Mouse (Mus musculus): ENCODE data around the gene Znrf2.
"Not testable (repeated sequence)": the region's sequence is repeated elsewhere in the genome, so short reads cannot be mapped to it uniquely, and the experiment has no call there.

The Znrf2 gene

GRCm38 (mm10) chr6:54809531-54810313 is 7.0 kb upstream of the Znrf2 start:
- no peak for DNase-seq (ENCODE audit: low read depth in 1 of 2, low spot score in 2 of 2)

- DNase-seq (ENCODE audit: low read depth in 1 of 2, low spot score in 2 of 2) = no peak
These were observed 6.4 kb upstream of the Znrf2 start for GRCm38 (mm10) chr6:54810314-54810646.

- DNase-seq (ENCODE audit: low read depth in 1 of 2, low spot score in 2 of 2) = peak; percentile 23 to 41
These were observed 5.0 kb upstream of the Znrf2 start for GRCm38 (mm10) chr6:54811546-54812250.

GRCm38 (mm10) chr6:54812276-54812675 is 4.4 kb upstream of the Znrf2 start:
- DNase-seq (ENCODE audit: low read depth in 1 of 2, low spot score in 2 of 2) = no peak

- DNase-seq (ENCODE audit: low read depth in 1 of 2, low spot score in 2 of 2) = no peak
These were observed 1.1 kb upstream of the Znrf2 start for GRCm38 (mm10) chr6:54815428-54816130.

DNA sequence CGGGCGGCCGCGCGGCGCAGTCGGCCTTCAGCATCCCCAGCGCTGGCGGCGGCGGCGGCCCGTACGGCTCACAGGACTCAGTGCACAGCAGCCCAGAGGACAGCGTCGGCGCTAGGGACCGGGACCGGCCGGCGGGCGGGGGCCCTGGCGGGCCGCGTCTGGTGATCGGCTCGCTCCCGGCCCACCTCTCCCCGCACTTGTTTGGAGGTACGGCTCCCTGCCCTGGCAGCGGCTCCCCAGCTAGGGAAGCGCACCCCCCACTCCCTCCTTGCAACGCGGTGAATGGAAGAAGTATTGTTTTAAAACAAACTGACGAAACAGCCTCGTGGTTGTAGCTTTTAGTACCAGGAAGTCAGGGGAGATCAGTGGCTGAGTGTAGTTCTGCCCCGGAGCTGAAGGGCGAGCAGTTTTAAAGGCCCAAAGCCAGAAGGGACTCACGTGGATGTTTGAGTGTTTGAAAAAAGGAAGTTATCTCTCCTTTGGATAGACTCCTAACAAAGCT is 601 bp downstream of the Znrf2 start:
- peak; percentile 77 to 78 for DNase-seq (ENCODE audit: low read depth in 1 of 2, low spot score in 2 of 2)

DNA sequence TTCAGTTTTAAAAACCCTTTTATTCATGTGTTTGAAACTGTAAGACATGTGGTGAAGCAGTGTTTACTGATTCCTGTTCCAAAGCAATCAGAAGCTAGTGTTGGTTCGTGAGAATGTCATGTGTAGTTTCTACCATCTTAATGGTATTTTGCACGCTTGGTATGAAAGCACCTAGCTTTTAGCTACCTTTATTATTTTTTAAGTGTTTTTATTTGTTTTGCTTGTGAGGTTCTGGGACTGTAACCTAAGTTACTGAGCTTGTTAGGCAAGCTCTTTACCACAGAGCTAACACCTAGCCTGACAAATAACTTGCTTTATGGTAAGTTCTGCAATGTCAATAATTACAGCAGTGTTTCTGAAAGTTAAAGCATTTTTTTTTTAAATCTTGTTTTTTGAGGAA is 1.7 kb downstream of the Znrf2 start:
- DNase-seq (ENCODE audit: low read depth in 1 of 2, low spot score in 2 of 2) = no peak

GRCm38 (mm10) chr6:54819272-54819671 is 2.6 kb downstream of the Znrf2 start:
- no peak for DNase-seq (ENCODE audit: low read depth in 1 of 2, low spot score in 2 of 2)

DNA sequence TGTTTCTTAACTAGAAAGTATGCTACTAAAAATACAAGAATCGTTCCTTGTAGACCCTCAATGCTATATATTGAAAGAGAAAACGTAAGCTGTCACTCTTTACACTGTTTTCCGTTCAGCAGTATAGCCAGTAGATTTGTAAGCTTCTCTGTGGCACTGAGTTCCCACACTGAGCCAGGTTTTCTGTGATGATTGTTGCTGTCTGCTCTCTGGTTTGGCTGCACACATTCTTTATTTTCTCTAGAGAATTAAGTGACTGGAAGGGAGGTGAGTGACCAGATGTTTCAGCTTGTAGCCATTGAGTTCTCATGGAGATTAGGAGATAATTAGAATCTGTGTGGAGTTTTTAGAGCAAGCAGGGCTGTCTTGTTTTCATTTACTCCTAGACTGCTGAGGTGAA is 3.0 kb downstream of the Znrf2 start:
- no peak for DNase-seq (ENCODE audit: low read depth in 1 of 2, low spot score in 2 of 2)

GRCm38 (mm10) chr6:54822348-54822747 is 5.6 kb downstream of the Znrf2 start:
- DNase-seq (ENCODE audit: low read depth in 1 of 2, low spot score in 2 of 2) = no peak

GRCm38 (mm10) chr6:54824561-54824960 is 7.8 kb downstream of the Znrf2 start:
- not testable (repeated sequence) for DNase-seq (ENCODE audit: low read depth in 1 of 2, low spot score in 2 of 2)

- no peak for DNase-seq (ENCODE audit: low read depth in 1 of 2, low spot score in 2 of 2)
These were observed 10.8 kb downstream of the Znrf2 start for GRCm38 (mm10) chr6:54827481-54827880.

GRCm38 (mm10) chr6:54828274-54828673 is 11.6 kb downstream of the Znrf2 start:
- DNase-seq (ENCODE audit: low read depth in 1 of 2, low spot score in 2 of 2) = no peak

- no peak for DNase-seq (ENCODE audit: low read depth in 1 of 2, low spot score in 2 of 2)
These were observed 13.5 kb downstream of the Znrf2 start for GRCm38 (mm10) chr6:54830048-54830772.

DNA sequence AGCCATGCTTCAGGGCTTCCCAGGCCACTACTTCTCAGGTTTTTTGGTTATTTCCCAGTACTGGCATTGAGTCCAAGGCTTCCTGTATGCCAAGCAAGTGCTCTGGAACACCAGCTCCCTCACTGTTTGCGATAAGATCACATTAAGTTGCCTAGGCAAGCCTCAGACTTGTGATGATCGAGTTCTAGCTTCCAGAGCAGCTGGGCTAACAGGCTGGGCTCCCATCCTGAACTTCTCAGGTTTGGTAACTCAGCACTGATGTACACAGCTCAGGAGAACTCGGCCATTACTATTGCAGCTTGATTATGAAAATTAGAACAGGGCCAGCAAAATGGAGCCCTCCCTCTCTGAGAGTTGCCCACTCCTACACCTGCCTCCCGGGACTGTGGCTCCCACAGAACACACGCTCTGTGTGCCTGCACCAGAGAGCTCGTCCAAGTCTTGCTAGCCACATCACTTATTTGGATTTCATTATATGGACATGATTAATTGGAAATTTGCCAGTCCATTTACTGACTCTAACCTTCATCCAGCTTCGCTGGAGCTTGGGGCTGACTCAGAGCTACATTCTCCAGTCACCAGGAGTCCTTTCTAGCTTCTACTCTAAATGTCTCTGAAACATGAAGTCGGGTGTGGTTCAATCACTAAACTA is 14.5 kb downstream of the Znrf2 start:
- DNase-seq (ENCODE audit: low read depth in 1 of 2, low spot score in 2 of 2) = no peak

DNA sequence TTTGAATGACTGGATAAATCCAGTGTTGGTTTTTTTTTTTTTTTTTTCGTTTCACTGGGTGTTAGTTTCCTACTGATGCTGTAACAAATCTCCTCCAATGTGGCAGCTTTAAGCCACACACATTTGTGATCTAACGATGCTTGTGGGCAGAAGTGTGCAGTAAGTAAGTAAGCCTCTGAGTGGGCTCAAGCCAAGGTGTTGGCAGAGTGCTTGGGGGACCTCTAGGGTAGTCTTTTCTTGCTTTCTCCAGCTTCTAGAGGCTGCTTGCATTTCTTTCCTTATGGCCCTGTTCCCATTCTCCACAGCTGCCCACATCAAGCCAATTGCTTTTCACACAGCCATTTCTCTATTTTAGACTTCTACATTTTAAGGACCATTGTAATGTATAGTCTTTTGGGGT is 16.7 kb downstream of the Znrf2 start:
- DNase-seq (ENCODE audit: low read depth in 1 of 2, low spot score in 2 of 2) = no peak

DNA sequence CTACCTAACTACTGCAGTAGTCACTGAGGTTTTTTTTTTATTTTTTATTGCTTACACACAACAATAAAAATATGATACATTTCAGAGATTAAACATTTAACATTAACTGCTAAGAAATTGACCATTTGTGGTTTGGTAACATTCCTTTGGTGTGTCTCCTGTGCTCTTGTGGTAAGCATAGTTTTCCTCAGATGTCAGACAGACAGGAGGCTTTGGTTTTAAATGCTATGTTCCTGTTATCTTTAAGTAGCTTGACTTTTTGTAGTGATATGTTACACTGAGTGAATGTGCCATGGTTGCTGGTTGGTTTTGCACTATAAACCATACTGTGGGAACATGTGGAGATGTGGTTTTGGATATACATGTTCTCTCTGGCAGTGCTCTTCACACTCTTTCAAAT is 19.9 kb downstream of the Znrf2 start:
- no peak for DNase-seq (ENCODE audit: low read depth in 1 of 2, low spot score in 2 of 2)

GRCm38 (mm10) chr6:54841399-54841798 is 24.7 kb downstream of the Znrf2 start:
- no peak for DNase-seq (ENCODE audit: low read depth in 1 of 2, low spot score in 2 of 2)

DNA sequence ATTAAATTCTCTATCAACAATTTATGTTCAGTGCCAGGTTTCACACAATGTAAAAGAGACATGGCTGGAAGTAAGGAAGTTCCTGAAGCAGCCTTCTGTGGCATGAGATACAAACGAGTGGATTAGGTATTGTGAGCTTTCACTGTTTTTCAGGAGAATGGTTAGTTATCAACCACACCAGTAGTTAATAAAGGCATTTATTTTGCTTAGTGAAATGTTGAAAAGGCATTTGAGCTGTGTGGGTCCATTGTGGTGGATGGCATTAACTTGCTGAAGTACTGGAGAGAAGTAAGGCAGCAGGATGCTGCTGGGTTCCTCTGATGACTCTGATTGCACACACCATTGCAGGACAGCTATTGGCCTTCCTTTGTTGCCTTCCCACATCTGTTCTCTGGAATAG is 25.3 kb downstream of the Znrf2 start:
- DNase-seq (ENCODE audit: low read depth in 1 of 2, low spot score in 2 of 2) = no peak

DNA sequence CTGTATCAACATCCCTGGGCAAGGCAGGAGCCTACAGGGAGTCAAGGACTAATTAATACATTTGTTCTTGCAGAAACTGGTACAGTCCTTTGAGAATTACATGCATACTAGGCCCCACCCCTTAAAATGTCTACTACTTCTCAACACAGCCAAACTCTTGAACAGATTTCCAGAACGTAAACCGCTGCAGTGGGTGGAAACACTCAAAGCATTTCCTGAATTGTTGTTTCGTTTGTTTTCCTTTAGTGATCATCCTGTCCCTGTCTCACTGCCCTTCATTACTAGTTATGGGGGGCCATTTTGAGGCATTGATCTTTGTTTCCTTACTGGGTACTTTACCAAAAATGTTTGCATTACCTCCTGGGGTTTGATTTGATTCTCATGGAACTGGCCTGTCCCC is 31.8 kb downstream of the Znrf2 start:
- no peak for DNase-seq (ENCODE audit: low read depth in 1 of 2, low spot score in 2 of 2)
